Mouse (Mus musculus) heart, postnatal 0 days (tissue): ENCODE results near the gene Stac2.

ENCODE experiments used
- CTCF ChIP-seq: IDR thresholded peaks from 2 replicates; pipeline ENCODE4 v1.5.1; 2016; ENCODE audit warnings: antibody characterized with exemption, control low read depth, low read depth
- EP300 ChIP-seq: IDR thresholded peaks from 2 replicates; pipeline ENCODE4 v1.6.1; 2016; ENCODE audit warnings: antibody characterized with exemption, low read depth

DNA sequence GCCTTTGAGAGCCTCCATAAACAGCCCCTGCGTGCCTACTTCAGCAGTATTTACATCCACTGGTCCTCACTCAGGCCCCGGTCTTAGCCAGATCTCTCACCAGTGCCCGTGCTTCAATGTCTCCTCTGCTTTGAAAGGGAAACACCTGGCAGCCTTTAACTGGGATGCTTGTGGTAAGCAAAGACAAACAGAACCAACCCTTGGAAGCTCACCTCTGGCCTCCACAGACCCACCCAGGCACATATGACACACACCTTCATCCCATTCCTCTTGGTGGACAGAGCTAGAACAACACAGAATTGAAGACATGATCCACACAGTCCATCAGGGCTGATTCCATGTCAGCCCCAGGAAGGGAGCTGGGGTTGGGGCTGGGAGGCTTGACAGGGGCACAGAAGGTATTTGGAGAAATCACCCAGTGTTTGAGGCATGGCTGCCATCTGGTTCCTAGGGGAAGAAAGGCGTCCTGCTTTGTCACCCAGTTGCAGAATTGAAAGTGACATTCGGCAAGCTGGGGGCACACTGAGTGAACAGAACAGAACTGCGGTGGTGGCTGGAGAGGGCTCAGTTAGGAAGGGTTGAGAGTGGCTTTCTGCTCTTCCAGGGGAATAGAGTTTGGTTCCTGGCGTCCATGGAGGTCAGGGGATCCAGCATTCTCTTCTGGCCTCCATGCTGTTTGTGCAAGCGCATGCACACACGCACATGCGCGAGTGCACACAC, 55.0 kb downstream of the Stac2 start:
- TF ChIP-seq CTCF (no peak), EP300 (no peak)
